Mouse (Mus musculus) liver, adult 2 months (tissue): ENCODE data around the gene Ntm. TPM values are rescaled to one million over a fixed set of nuclear protein-coding genes. Genes with fewer than 3 reads are reported as not detected.

Experiments used
- DNase-seq: peaks from one replicate; pipeline ENCODE4 v3.0.0-alpha.2; 2011; ENCODE audit warnings: low read depth, low spot score; ENCODE audit errors: extremely low read depth
- H3K27ac ChIP-seq: fragments of 200-500 bp; replicated peaks from 2 replicates; pipeline ENCODE4 v1.5.1; 2012; ENCODE audit warnings: low read depth, mild to moderate bottlenecking, control low read depth, inconsistent platforms, low read length; ENCODE audit not compliant: insufficient read depth
- H3K27me3 ChIP-seq: fragments of 200-500 bp; 2 replicates; pipeline ENCODE4 v1.6.1; 2012; ENCODE audit warnings: mild to moderate bottlenecking, moderate library complexity, low read length, inconsistent platforms; ENCODE audit not compliant: control insufficient read depth, insufficient read depth
- H3K36me3 ChIP-seq: fragments of 200-500 bp; 2 replicates; pipeline ENCODE4 v1.6.1; 2012; ENCODE audit warnings: low read length, inconsistent platforms; ENCODE audit not compliant: control insufficient read depth, insufficient read depth
- H3K4me1 ChIP-seq: fragments of 200-500 bp; 2 replicates; pipeline ENCODE4 v1.6.1; 2011; ENCODE audit warnings: low read length; ENCODE audit not compliant: control insufficient read depth, insufficient read depth
- H3K4me3 ChIP-seq: fragments of 200-500 bp; 2 replicates; pipeline ENCODE4 v1.5.1; 2011; ENCODE audit warnings: low read depth, mild to moderate bottlenecking, control low read depth, low read length, moderate library complexity; ENCODE audit not compliant: insufficient read depth
- H3K79me2 ChIP-seq: fragments of 200-500 bp; 2 replicates; pipeline ENCODE4 v1.6.1; 2012; ENCODE audit warnings: inconsistent platforms, mild to moderate bottlenecking, low read length, moderate library complexity; ENCODE audit not compliant: control insufficient read depth, insufficient read depth
- H3K9ac ChIP-seq: fragments of 200-500 bp; 2 replicates; pipeline ENCODE4 v1.6.1; 2012; ENCODE audit warnings: low read depth, mild to moderate bottlenecking, control low read depth, inconsistent platforms, low read length
- CTCF ChIP-seq: fragments of 200-500 bp; IDR thresholded peaks from 2 replicates; pipeline ENCODE4 v1.5.1; 2011; ENCODE audit warnings: low read depth, low read length, control low read depth
- POLR2A ChIP-seq: fragments of 200-500 bp; IDR thresholded peaks from 2 replicates; pipeline ENCODE4 v1.6.1; 2011; ENCODE audit warnings: low read length, control low read depth; ENCODE audit not compliant: insufficient read depth; ENCODE audit errors: extremely low read depth
- WGBS: fragments of 180-500 bp; shearing (Covaris S2); methylation state at CpG from one replicate; pipeline ENCODE4 v1.1.7; 2018; 5-methylcytosine and 5-hydroxymethylcytosine counted together
- polyA plus RNA-seq: library from polyadenylated mRNA; depleted of rRNA; stranded (reverse); fragments of >200 nt; gene quantifications from 2 replicates; pipeline ENCODE4 v1.2.3, GENCODE M21; 2012
- total RNA-seq: library from RNA; depleted of rRNA; stranded (reverse); fragments of >200 nt; gene quantifications from 2 replicates; pipeline ENCODE4 v1.2.3, GENCODE M21; 2014

Gene Ntm
- total and polyA plus RNA-seq, 2 experiments: 2.1 to 3.2 TPM

GRCm38 (mm10) chr9:29759940-29760339 lies 203.0 kb downstream of the Ntm start:
- WGBS: 71% methylated on average over 3 of the region's 3 CpGs
- TF ChIP-seq CTCF (no peak), POLR2A (no peak)
- DNase-seq: no peak

GRCm38 (mm10) chr9:29759060-29759459 lies 203.9 kb downstream of the Ntm start:
- Histone ChIP-seq H3K79me2 (no peaks in the 10 kb centered on the region), H3K27me3 (no peaks in the 10 kb centered on the region), H3K36me3 (no peaks in the 10 kb centered on the region), H3K4me3 (no peak overlapping the region), H3K27ac (no peak overlapping the region), H3K4me1 (no peaks in the 10 kb centered on the region), H3K9ac (no peak overlapping the region)
- no peak for DNase-seq
- no peak for TF ChIP-seq CTCF
- TF ChIP-seq POLR2A: no peak
- WGBS: 80% methylated on average over 2 of the region's 2 CpGs

More at GRCm38 (mm10) chr9:29759940-29760339, 203.0 kb downstream of the Ntm start:
- H3K27me3 ChIP-seq: no peaks in the 10 kb centered on the region
- no peaks in the 10 kb centered on the region for H3K36me3 ChIP-seq
- no peak overlapping the region for H3K27ac ChIP-seq
- H3K9ac ChIP-seq: no peak overlapping the region
- no peak overlapping the region for H3K4me3 ChIP-seq
- H3K79me2 ChIP-seq: no peaks in the 10 kb centered on the region
- H3K4me1 ChIP-seq: no peaks in the 10 kb centered on the region

- H3K36me3 ChIP-seq: no peaks in the 10 kb centered on the region
- TF ChIP-seq POLR2A (no peak), CTCF (no peak)
Observed at GRCm38 (mm10) chr9:29754374-29754773, 208.6 kb downstream of the Ntm start.

GRCm38 (mm10) chr9:29751396-29751795 lies 211.5 kb downstream of the Ntm start:
- 53% methylated on average over 1 of the region's 1 CpGs for WGBS
- H3K79me2 ChIP-seq: no peaks in the 10 kb centered on the region
- no peaks in the 10 kb centered on the region for H3K4me1 ChIP-seq
- H3K9ac ChIP-seq: no peak overlapping the region
- no peak overlapping the region for H3K27ac ChIP-seq
- DNase-seq: no peak
- no peak for TF ChIP-seq CTCF
- no peak for TF ChIP-seq POLR2A
- H3K4me3 ChIP-seq: no peak overlapping the region
- H3K36me3 ChIP-seq: no peaks in the 10 kb centered on the region
- no peaks in the 10 kb centered on the region for H3K27me3 ChIP-seq

More at GRCm38 (mm10) chr9:29754374-29754773, 208.6 kb downstream of the Ntm start:
- H3K4me3 ChIP-seq: no peak overlapping the region
- no peaks in the 10 kb centered on the region for H3K4me1 ChIP-seq
- no peaks in the 10 kb centered on the region for H3K79me2 ChIP-seq
- H3K9ac ChIP-seq: no peak overlapping the region
- H3K27me3 ChIP-seq: no peaks in the 10 kb centered on the region
- no peak overlapping the region for H3K27ac ChIP-seq
- no peak for DNase-seq

GRCm38 (mm10) chr9:29750371-29751014 lies 212.4 kb downstream of the Ntm start:
- H3K9ac ChIP-seq: peak overlapping the region; percentile 14; the same call in 1 of the 2 replicates
- no peaks in the 10 kb centered on the region for H3K4me1 ChIP-seq
- peak; percentile 15 for DNase-seq
- peak overlapping the region; percentile 56; the same call in 1 of the 2 replicates for H3K27ac ChIP-seq
- H3K27me3 ChIP-seq: no peaks in the 10 kb centered on the region
- no peak for TF ChIP-seq POLR2A
- no peak for TF ChIP-seq CTCF
- H3K36me3 ChIP-seq: no peaks in the 10 kb centered on the region
- 28% methylated on average over 15 of the region's 15 CpGs for WGBS
- no peaks in the 10 kb centered on the region for H3K79me2 ChIP-seq
- peak overlapping the region; percentile 27 for H3K4me3 ChIP-seq

GRCm38 (mm10) chr9:29748070-29748469 lies 214.9 kb downstream of the Ntm start:
- no peaks in the 10 kb centered on the region for H3K4me1 ChIP-seq
- H3K4me3 ChIP-seq: no peak overlapping the region
- 66% methylated on average over 4 of the region's 4 CpGs for WGBS
- no peak overlapping the region for H3K9ac ChIP-seq
- H3K36me3 ChIP-seq: no peaks in the 10 kb centered on the region
- H3K27me3 ChIP-seq: no peaks in the 10 kb centered on the region
- H3K27ac ChIP-seq: no peak overlapping the region
- no peaks in the 10 kb centered on the region for H3K79me2 ChIP-seq
- no peak for DNase-seq
- TF ChIP-seq POLR2A (no peak), CTCF (no peak)
